16 mouse cellular contexts compared by ENCODE assay signal in the genomic region with DNA sequence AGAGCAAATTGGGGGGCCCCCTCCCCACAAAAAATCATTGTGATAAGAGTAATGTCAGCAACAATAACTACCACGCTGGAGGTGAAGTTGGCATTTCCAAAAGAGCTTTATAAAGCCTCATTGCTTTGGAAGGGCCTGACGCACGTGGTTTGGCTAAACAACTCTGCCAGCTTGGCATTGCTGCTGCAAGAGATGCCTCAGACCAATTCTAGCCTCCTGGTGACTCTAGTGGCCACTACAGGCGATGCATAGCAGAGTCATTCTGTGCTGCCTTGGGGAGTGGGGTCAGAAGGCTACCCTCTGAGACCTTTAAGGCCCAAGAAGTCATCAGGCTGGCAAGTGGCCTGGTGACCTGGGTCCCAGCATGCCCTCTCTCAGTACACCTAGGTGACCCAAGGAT.
DNase-seq lines count a peak whose midpoint lies in the region; ATAC-seq and TF ChIP-seq lines count a peak whose summit lies in the region.
"Had no signal": no experiment of that assay in that cellular context is flagged by ENCODE, and none has a peak within 500 bp of the region (broad histone marks: within the 10 kb centered on the region; RNA-seq: fewer than 3 reads in every experiment).

No protein-coding gene starts in this region.

- H3K36me3 ChIP-seq in forebrain, postnatal 0 days (ENCODE audit: insufficient read depth) = no peaks in the 10 kb centered on the region
- no peaks in the 10 kb centered on the region for H3K36me3 ChIP-seq in forebrain, embryonic 14.5 days (ENCODE audit: control insufficient read depth, insufficient read depth, low read length)
- no peaks in the 10 kb centered on the region for H3K36me3 ChIP-seq in hindbrain, postnatal 0 days (ENCODE audit: insufficient read depth, low read length)
- no peaks in the 10 kb centered on the region for H3K36me3 ChIP-seq in hindbrain, embryonic 16.5 days (ENCODE audit: control insufficient read depth, insufficient read depth, low read length)
- no peaks in the 10 kb centered on the region for H3K36me3 ChIP-seq in lung, postnatal 0 days (ENCODE audit: insufficient read depth, low read length)
- H3K36me3 ChIP-seq: embryonic facial prominence, embryonic 15.5 days; heart, embryonic 15.5 days; limb, embryonic 13.5 days; neural tube, embryonic 13.5 days had no signal

- no peak for DNase-seq in forebrain, postnatal 0 days
- DNase-seq in forebrain, embryonic 14.5 days (ENCODE audit: low spot score) = no peak
- DNase-seq in hindbrain, postnatal 0 days (ENCODE audit: low spot score) = peak; percentile 61
- DNase-seq in lung, postnatal 0 days (ENCODE audit: low spot score) = no peak
- no peak for DNase-seq in lung, postnatal 10 days
- DNase-seq in cerebellum, postnatal 25 days = peak; percentile 26 to 52
- no peak for DNase-seq in urinary bladder, postnatal 10 days (ENCODE audit: low spot score)
- DNase-seq: adrenal gland, adult 2 months; kidney, adult 2 months; thymus, adult 18-20 months had no signal

- H3K27me3 ChIP-seq in forebrain, postnatal 0 days (ENCODE audit: insufficient read depth, low read length) = no peaks in the 10 kb centered on the region
- H3K27me3 ChIP-seq in forebrain, embryonic 14.5 days (replicated peaks; ENCODE audit: control insufficient read depth, insufficient read depth, low read length) = no peaks in the 10 kb centered on the region
- H3K27me3 ChIP-seq in hindbrain, postnatal 0 days (ENCODE audit: insufficient read depth, low read length) = no peaks in the 10 kb centered on the region
- no peaks in the 10 kb centered on the region for H3K27me3 ChIP-seq in hindbrain, embryonic 16.5 days (replicated peaks; ENCODE audit: control insufficient read depth, insufficient read depth, low read length)
- H3K27me3 ChIP-seq in lung, postnatal 0 days (replicated peaks; ENCODE audit: insufficient read depth, low read length) = no peaks in the 10 kb centered on the region
- H3K27me3 ChIP-seq: embryonic facial prominence, embryonic 15.5 days; heart, embryonic 15.5 days; limb, embryonic 13.5 days; neural tube, embryonic 13.5 days had no signal

- TF ChIP-seq CTCF in forebrain, postnatal 0 days (IDR thresholded peaks at IDR 0.05; ENCODE audit: low read depth) = peak; percentile 40
- TF ChIP-seq CTCF in hindbrain, postnatal 0 days (IDR thresholded peaks at IDR 0.05; ENCODE audit: low read depth) = peak; percentile 63
- TF ChIP-seq CTCF in lung, postnatal 0 days (IDR thresholded peaks at IDR 0.05) = peak; percentile 11; the same call in 1 of the 2 replicates

- 68% methylated on average over 4 of the region's 4 CpGs for WGBS in forebrain, postnatal 0 days
- WGBS in forebrain, embryonic 14.5 days = 61% methylated on average over 4 of the region's 4 CpGs
- WGBS in hindbrain, postnatal 0 days = 49% methylated on average over 4 of the region's 4 CpGs
- WGBS in hindbrain, embryonic 16.5 days = 64% methylated on average over 4 of the region's 4 CpGs
- 60% methylated on average over 4 of the region's 4 CpGs for WGBS in lung, postnatal 0 days

- no peaks in the 10 kb centered on the region for H3K9me3 ChIP-seq in forebrain, postnatal 0 days (ENCODE audit: low read length)
- H3K9me3 ChIP-seq in forebrain, embryonic 14.5 days (replicated peaks; ENCODE audit: control insufficient read depth, low read length) = no peaks in the 10 kb centered on the region
- H3K9me3 ChIP-seq in hindbrain, postnatal 0 days (ENCODE audit: low read length) = no peaks in the 10 kb centered on the region
- no peaks in the 10 kb centered on the region for H3K9me3 ChIP-seq in hindbrain, embryonic 16.5 days (ENCODE audit: control insufficient read depth, low read length)
- no peaks in the 10 kb centered on the region for H3K9me3 ChIP-seq in lung, postnatal 0 days (ENCODE audit: low read length)
- H3K9me3 ChIP-seq: embryonic facial prominence, embryonic 15.5 days; heart, embryonic 15.5 days; limb, embryonic 13.5 days; neural tube, embryonic 13.5 days had no signal

- H3K4me3 ChIP-seq in forebrain, postnatal 0 days (ENCODE audit: low read depth, low read length) = no peak overlapping the region
- H3K4me3 ChIP-seq in forebrain, embryonic 14.5 days (ENCODE audit: low read depth, low read length) = no peak overlapping the region
- no peak overlapping the region for H3K4me3 ChIP-seq in hindbrain, postnatal 0 days (ENCODE audit: low read length)
- H3K4me3 ChIP-seq in hindbrain, embryonic 16.5 days (ENCODE audit: low read length) = no peak overlapping the region
- H3K4me3 ChIP-seq in lung, postnatal 0 days (ENCODE audit: low read depth, low read length) = no peak overlapping the region
- H3K4me3 ChIP-seq: embryonic facial prominence, embryonic 15.5 days; heart, embryonic 15.5 days; limb, embryonic 13.5 days; neural tube, embryonic 13.5 days had no signal

- H3K27ac ChIP-seq in forebrain, postnatal 0 days (ENCODE audit: low read depth, low read length) = no peak overlapping the region
- H3K27ac ChIP-seq in forebrain, embryonic 14.5 days (ENCODE audit: low read depth, low read length) = no peak overlapping the region
- no peak overlapping the region for H3K27ac ChIP-seq in hindbrain, postnatal 0 days
- H3K27ac ChIP-seq in hindbrain, embryonic 16.5 days (ENCODE audit: low read depth, low read length) = no peak overlapping the region
- H3K27ac ChIP-seq in lung, postnatal 0 days (ENCODE audit: low read length) = no peak overlapping the region
- H3K27ac ChIP-seq: embryonic facial prominence, embryonic 15.5 days; heart, embryonic 15.5 days; hindbrain, embryonic 14.5 days; limb, embryonic 13.5 days; neural tube, embryonic 13.5 days had no signal

- no peak overlapping the region for H3K4me2 ChIP-seq in forebrain, postnatal 0 days (ENCODE audit: low read depth)
- no peak overlapping the region for H3K4me2 ChIP-seq in forebrain, embryonic 14.5 days (ENCODE audit: low read length)
- no peak overlapping the region for H3K4me2 ChIP-seq in hindbrain, postnatal 0 days (ENCODE audit: low read depth, low read length)
- H3K4me2 ChIP-seq in hindbrain, embryonic 16.5 days (ENCODE audit: low read length) = no peak overlapping the region
- H3K4me2 ChIP-seq in lung, postnatal 0 days (replicated peaks; ENCODE audit: low read depth, low read length) = no peak overlapping the region
- H3K4me2 ChIP-seq: embryonic facial prominence, embryonic 15.5 days; heart, embryonic 15.5 days; hindbrain, embryonic 14.5 days; limb, embryonic 13.5 days; neural tube, embryonic 13.5 days had no signal

- H3K9ac ChIP-seq in forebrain, postnatal 0 days = no peak overlapping the region
- H3K9ac ChIP-seq in forebrain, embryonic 14.5 days (ENCODE audit: low read length) = no peak overlapping the region
- H3K9ac ChIP-seq in hindbrain, postnatal 0 days (replicated peaks; ENCODE audit: low read length) = no peak overlapping the region
- no peak overlapping the region for H3K9ac ChIP-seq in hindbrain, embryonic 16.5 days (ENCODE audit: low read depth, low read length)
- H3K9ac ChIP-seq in lung, postnatal 0 days (replicated peaks; ENCODE audit: low read depth) = no peak overlapping the region
- H3K9ac ChIP-seq: embryonic facial prominence, embryonic 15.5 days; heart, embryonic 15.5 days; hindbrain, embryonic 14.5 days; limb, embryonic 13.5 days; neural tube, embryonic 13.5 days had no signal

- H3K4me1 ChIP-seq in forebrain, postnatal 0 days (ENCODE audit: insufficient read depth) = no peaks in the 10 kb centered on the region
- no peaks in the 10 kb centered on the region for H3K4me1 ChIP-seq in forebrain, embryonic 14.5 days (ENCODE audit: control insufficient read depth, insufficient read depth, low read length)
- H3K4me1 ChIP-seq in hindbrain, postnatal 0 days (ENCODE audit: insufficient read depth, low read length) = no peaks in the 10 kb centered on the region
- H3K4me1 ChIP-seq in hindbrain, embryonic 16.5 days (ENCODE audit: control insufficient read depth, insufficient read depth, low read depth, low read length) = no peaks in the 10 kb centered on the region
- H3K4me1 ChIP-seq in lung, postnatal 0 days (ENCODE audit: insufficient read depth, low read depth, low read length) = no peaks in the 10 kb centered on the region
- H3K4me1 ChIP-seq: embryonic facial prominence, embryonic 15.5 days; limb, embryonic 13.5 days; neural tube, embryonic 13.5 days had no signal

- no peak; the same call in 1 of the 2 replicates for ATAC-seq in forebrain, postnatal 0 days
- ATAC-seq in forebrain, embryonic 14.5 days = no peak
- peak; percentile 63; the same call in 1 of the 2 replicates for ATAC-seq in hindbrain, postnatal 0 days
- ATAC-seq in hindbrain, embryonic 16.5 days = no peak
- no peak for ATAC-seq in lung, postnatal 0 days

- no peak for TF ChIP-seq EP300 in lung, postnatal 0 days (IDR thresholded peaks at IDR 0.05)

Comparison
In these comparisons a context has a peak if more than half of its experiments do, and no peak if none do; other contexts are left out.
1. DNase-seq: peak in hindbrain, postnatal 0 days (single experiment) and cerebellum, postnatal 25 days (2 of 2); none in forebrain, postnatal 0 days (single experiment), forebrain, embryonic 14.5 days (single experiment), lung, postnatal 0 days (single experiment), lung, postnatal 10 days (single experiment) and urinary bladder, postnatal 10 days (single experiment).
2. CTCF ChIP-seq: peak in every context shown above with its lines; median percentile 63 in hindbrain, postnatal 0 days; 40 in forebrain, postnatal 0 days; 11 in lung, postnatal 0 days.